Mouse (Mus musculus): ENCODE measurements around the gene Fank1. TPM values are rescaled to one million over a fixed set of nuclear protein-coding genes. Genes with fewer than 3 reads are reported as not detected.

Gene Fank1
- total RNA-seq, 2 experiments from 2014 or later: 3.6 to 4.1 TPM

DNA sequence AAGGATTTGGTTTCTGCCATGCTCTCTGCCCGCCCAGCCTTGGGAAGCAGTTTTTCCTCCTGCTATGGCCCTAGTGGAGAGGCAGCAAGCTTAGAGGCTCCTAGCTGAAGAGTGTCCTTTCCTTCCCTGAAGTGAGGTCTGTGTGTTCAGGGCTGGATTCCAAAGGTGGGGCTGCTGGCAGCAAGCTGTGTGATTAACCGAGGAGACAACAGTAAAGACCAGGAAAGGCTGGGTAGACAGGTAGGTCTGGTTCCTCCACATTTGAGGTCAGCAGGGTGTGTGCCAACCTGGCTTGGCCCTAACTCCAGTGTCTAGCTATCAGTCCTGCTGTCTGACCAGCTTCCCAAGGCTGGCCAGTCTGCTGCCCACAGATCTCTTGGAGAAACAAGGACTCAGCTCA is 18.1 kb downstream of the Fank1 start:
- no peak for TF ChIP-seq CTCF (IDR thresholded peaks at IDR 0.05)
- DNase-seq (ENCODE audit: extremely low spot score in 1 of 2, low spot score in 2 of 2): no peak
- intact Hi-C loops (cut with DNase I): no loop called here
- Histone ChIP-seq H3K4me3 (no peak overlapping the region), H3K27ac (no peak overlapping the region)

DNA sequence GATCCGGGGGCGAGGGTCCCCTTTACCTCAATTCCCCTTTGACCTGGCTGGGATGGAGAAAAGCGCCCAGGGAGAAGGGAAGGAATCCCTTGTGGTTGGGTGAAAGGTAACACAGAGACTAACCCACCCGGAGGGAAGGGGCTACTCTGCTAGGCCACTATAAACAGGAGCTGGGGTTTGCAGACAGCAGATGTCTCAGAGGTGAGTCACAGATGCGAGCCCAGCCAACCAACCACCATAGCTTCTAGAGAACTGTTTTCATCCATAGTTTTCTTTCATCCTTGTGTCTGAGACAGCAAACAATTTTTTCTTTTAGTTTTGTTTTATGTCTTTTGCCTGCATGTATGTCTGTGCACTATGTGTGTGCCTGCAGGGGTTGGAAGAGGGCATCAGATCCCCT is 23.3 kb downstream of the Fank1 start:
- no peak for TF ChIP-seq CTCF (IDR thresholded peaks at IDR 0.05)
- DNase-seq (ENCODE audit: extremely low spot score in 1 of 2, low spot score in 2 of 2): no peak
- H3K4me3 ChIP-seq: no peak overlapping the region
- H3K27ac ChIP-seq: no peak overlapping the region
- intact Hi-C loops (cut with DNase I): no loop called here

DNA sequence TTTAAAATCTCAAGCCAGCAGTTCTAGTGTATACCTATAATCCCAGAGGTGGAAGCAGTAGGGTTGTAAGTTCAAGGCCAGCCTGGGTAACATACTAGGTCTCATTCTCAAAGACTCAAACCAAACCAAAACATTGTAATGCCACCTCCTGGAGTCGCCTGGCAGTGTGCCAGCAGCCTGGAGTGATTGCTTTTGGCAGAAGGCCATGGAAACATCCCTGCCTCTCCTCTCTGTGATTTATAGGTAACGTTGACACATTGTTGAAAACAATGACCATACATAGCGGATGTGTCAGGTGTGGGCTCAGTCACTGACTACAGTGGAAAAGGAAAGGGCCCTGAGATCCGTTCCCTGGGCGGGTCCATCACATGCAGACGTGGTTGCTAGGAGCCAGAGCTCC is 25.2 kb downstream of the Fank1 start:
- Histone ChIP-seq H3K27ac (no peak overlapping the region), H3K4me3 (no peak overlapping the region)
- DNase-seq (ENCODE audit: extremely low spot score in 1 of 2, low spot score in 2 of 2): no peak
- intact Hi-C loops (cut with DNase I): no loop called here
- TF ChIP-seq CTCF (IDR thresholded peaks at IDR 0.05): no peak

DNA sequence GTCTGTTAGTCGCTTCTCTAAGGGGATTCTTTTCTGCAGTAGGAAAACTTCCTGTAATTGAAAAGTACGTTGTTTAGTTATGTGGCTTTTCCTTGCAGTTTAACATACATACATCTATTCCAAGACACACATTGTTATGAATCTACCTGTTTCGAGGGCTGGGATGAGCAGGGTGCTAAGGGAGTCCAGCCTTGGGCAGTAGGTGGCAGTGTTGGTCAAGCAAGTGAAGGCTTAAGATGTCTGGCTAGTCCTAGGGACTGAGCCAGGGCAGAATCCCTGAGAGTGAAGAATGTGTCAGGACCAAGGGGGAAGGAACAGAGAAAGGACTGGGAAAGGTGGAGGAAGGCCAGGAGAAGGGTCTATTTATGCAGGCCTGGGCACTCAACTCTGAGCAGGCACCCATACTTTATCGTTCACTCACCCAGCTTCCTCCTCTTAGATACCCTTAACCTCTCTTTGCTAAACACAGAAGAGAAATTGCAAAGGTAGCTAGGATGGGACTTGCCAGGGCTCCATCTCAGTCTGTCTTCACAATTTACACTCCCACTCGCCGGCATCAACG is 29.0 kb downstream of the Fank1 start:
- no peak overlapping the region for H3K4me3 ChIP-seq
- intact Hi-C loops (cut with DNase I): loop anchor here (5.0 kb wide), 3 partner anchors 417 to 1682 kb away; no protein-coding TSS in a partner anchor
- TF ChIP-seq CTCF (IDR thresholded peaks at IDR 0.05): peak; percentile 83
- DNase-seq (ENCODE audit: extremely low spot score in 1 of 2, low spot score in 2 of 2): peak; percentile 63 to 74
- no peak overlapping the region for H3K27ac ChIP-seq

DNA sequence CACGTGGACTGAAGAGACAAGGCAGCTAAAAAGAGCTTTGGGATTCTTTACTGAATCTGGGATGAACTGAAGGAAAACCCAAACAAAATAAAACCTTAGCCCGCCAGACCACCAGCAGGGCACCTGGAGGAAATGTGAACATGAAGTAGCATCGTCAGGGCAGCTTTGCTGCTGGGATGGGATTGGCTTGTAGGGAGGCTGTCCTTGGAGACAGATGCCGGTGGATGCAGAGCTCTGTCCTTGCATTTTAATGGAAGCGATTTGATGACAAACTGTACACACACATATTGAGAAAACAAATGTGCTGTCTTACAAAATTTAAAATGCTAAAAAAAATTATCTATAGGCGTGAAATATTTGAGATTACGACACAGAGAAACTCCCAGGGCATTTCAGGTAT is 36.3 kb downstream of the Fank1 start:
- TF ChIP-seq CTCF (IDR thresholded peaks at IDR 0.05): no peak
- DNase-seq (ENCODE audit: extremely low spot score in 1 of 2, low spot score in 2 of 2): no peak
- Histone ChIP-seq H3K27ac (peak overlapping the region; percentile 53; the same call in 1 of the 2 replicates), H3K4me3 (no peak overlapping the region)
- intact Hi-C loops (cut with DNase I): no loop called here

DNA sequence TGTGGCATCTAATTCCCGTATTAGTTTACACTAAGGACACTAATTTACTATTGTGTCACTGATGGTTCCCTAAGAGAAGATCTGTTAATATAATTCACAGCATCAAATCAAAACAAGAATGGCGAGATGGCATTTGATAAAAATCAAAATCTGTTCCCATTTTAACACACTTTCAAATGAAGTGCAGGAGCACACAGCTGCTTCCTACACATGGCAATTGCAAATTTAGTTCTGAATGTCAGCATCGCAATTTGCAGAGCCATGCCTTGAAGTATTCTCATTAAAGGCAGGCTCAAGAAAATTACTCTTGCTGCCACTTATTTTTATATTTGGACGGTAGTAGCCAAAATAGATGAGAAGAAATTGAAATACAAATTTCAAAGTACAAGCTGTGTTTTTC is 36.7 kb downstream of the Fank1 start:
- peak overlapping the region; percentile 53; the same call in 1 of the 2 replicates for H3K27ac ChIP-seq
- DNase-seq (ENCODE audit: extremely low spot score in 1 of 2, low spot score in 2 of 2): no peak
- intact Hi-C loops (cut with DNase I): no loop called here

DNA sequence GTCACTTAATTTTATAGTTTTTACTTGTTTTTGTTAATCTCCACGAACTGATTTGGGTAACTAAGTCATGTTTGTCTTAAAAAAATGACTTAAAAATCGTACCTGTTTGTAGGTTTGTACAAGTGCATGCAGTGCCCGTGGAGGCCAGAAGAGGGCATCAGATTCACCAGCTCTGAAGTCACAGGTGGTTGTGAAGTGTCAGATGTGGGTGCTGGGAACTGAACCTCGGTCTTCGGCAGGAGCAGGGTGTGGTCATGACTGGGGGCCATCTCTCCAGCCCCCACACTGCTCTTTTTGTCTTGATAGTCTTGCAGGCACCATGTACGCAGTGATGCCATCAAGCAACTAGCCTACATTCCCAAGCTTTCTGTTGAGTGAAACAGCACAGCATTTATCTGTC is 47.1 kb downstream of the Fank1 start:
- no peak for DNase-seq (ENCODE audit: extremely low spot score in 1 of 2, low spot score in 2 of 2)
- Histone ChIP-seq H3K27ac (no peak overlapping the region), H3K4me3 (no peak overlapping the region)
- intact Hi-C loops (cut with DNase I): no loop called here
- peak; percentile 25 for TF ChIP-seq CTCF (IDR thresholded peaks at IDR 0.05)

More for the DNA sequence above, 36.7 kb downstream of the Fank1 start:
- TF ChIP-seq CTCF (IDR thresholded peaks at IDR 0.05): no peak
- no peak overlapping the region for H3K4me3 ChIP-seq

DNA sequence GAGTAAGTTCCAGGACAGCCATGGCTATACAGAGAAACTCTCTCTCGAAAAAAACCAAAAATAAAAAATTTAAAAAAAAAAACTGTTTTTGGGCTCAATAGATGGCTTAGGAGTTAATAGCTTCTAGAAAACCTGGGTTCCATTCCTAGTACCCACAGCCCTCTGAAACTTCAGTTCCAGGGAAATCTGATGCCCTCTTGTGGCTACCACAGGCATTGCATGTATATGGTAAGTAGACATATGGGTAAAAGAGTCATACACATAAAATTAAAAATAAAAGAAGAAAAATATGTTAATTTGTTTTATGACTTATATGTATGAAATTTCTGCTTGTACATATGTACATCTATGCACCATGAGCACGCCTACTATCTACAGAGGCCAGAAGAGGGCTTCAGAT is 47.9 kb downstream of the Fank1 start:
- peak; percentile 58 for TF ChIP-seq CTCF (IDR thresholded peaks at IDR 0.05)
- Histone ChIP-seq H3K4me3 (no peak overlapping the region), H3K27ac (no peak overlapping the region)
- no peak for DNase-seq (ENCODE audit: extremely low spot score in 1 of 2, low spot score in 2 of 2)
- intact Hi-C loops (cut with DNase I): no loop called here

DNA sequence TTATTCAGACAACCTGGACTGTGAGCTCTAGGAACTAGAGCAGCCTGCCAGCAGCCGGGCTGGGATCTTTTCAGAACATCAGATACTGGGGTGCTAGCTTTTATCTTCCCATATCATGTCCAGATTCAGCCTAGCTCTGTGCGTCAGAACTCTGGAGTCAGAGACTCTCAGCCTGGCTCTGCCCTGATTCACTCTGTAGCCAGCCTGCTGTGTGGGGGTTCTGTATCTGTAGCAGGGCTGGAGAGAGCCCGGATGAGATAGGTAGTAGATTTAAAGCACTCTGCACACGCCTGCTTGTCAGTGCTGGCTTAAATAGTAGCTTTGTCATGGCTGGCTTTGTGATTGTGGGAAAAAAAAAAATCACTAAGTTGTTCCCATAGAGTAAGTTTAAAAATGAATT is 51.9 kb downstream of the Fank1 start:
- no peak overlapping the region for H3K4me3 ChIP-seq
- no peak for DNase-seq (ENCODE audit: extremely low spot score in 1 of 2, low spot score in 2 of 2)
- no peak overlapping the region for H3K27ac ChIP-seq
- intact Hi-C loops (cut with DNase I): no loop called here
- no peak for TF ChIP-seq CTCF (IDR thresholded peaks at IDR 0.05)

DNA sequence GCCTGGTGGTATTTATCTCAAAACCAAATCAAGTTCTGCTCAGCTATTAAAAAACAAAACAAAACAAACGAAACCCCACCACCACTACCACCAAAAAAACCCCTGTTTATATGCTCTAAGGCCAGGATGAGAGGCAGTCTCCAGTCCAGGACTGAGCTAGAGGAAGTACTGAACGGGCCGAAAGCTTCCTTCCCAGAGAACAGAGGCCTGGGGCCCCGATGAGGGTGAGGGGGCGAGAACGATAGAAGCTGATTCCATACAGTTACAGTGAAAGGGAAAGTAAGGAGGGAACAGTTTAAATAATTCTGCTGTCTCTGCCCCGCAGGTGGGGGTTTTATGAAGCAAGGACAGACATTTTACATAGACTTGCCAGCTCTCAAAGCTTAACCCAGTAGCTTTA is 52.9 kb downstream of the Fank1 start:
- Histone ChIP-seq H3K4me3 (no peak overlapping the region), H3K27ac (no peak overlapping the region)
- no peak for DNase-seq (ENCODE audit: extremely low spot score in 1 of 2, low spot score in 2 of 2)
- TF ChIP-seq CTCF (IDR thresholded peaks at IDR 0.05): no peak
- intact Hi-C loops (cut with DNase I): no loop called here

DNA sequence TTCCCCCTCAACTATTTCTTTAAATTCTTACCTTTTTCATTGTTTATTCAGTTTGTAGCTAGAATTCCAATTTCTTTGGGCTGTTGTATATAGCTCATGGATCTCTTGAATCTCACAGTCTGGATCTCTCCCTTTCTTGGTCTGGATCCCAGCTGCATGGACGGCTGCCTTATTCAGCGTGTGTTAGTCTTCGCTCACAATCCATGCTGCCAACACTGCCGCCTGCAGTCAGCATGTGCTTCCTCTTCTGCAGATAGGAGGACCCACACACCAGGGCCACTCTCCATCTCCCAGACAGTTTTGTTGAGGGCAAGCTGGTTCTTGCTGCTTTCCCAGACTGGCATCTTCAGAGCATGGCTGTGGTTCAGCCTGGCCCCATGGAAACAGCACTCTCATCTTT is 62.9 kb downstream of the Fank1 start:
- Histone ChIP-seq H3K4me3 (no peak overlapping the region), H3K27ac (no peak overlapping the region)
- peak; percentile 19 to 27 for DNase-seq (ENCODE audit: extremely low spot score in 1 of 2, low spot score in 2 of 2)
- intact Hi-C loops (cut with DNase I): no loop called here
- TF ChIP-seq CTCF (IDR thresholded peaks at IDR 0.05): peak; percentile 44

DNA sequence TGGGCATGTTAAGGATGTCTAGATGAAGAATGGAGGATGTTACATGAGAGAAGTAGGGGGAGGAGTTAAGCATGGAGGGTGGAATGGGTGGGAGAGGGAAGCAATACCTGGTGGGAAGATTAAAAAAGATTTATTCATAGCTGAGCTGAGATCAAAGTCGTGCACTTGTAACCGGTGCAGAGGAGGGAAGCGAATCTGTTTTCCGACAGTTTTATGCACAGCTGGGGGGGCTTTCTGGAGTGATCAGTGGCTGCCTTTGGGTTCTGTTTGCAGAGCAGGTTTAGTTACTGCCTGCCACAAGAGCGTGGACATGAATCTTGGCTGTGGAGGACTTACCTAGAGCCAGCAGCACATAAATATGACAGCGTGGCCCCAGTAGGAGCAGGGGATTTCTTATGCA is 65.4 kb downstream of the Fank1 start:
- no peak for TF ChIP-seq CTCF (IDR thresholded peaks at IDR 0.05)
- no peak overlapping the region for H3K4me3 ChIP-seq

DNA sequence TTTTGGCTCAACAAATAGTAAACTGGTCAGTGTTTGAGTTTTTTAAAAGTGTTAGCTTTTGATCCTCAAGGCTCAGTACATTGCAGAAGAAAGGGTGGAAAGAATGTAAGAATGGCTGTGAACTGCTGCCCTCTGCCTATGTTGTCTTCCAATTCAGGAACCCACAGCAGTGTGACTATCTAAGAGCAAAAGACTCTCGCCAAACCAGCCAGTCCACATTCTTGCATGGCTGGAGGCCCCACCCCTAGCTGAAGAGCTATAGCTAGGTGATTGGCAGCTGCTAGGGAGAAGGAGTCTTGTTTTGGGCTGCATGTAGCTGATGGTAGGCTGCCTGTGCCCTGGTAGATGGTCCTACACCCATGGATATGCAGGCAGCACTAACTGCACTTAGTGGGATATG is 70.5 kb downstream of the Fank1 start:
- Histone ChIP-seq H3K4me3 (no peak overlapping the region), H3K27ac (no peak overlapping the region)
- TF ChIP-seq CTCF (IDR thresholded peaks at IDR 0.05): no peak
- intact Hi-C loops (cut with DNase I): no loop called here
- no peak for DNase-seq (ENCODE audit: extremely low spot score in 1 of 2, low spot score in 2 of 2)

More for the DNA sequence above, 65.4 kb downstream of the Fank1 start:
- intact Hi-C loops (cut with DNase I): no loop called here
- no peak for DNase-seq (ENCODE audit: extremely low spot score in 1 of 2, low spot score in 2 of 2)
- no peak overlapping the region for H3K27ac ChIP-seq
